Mouse (Mus musculus) intestine, postnatal 0 days (tissue): Measurements from ENCODE around the gene Exoc3l4. TPM values are rescaled to one million over a fixed set of nuclear protein-coding genes. Genes with fewer than 3 reads are reported as not detected.
A peak's percentile ranks its signal among the peaks of the same experiment; 100 is the strongest.

ENCODE experiments used
- ATAC-seq: fragments of 200-750 bp; cut with Nextera tagmentation; 2 replicates; pipeline ENCODE4 v1.8.0; 2017; ENCODE audit warnings: mild to moderate bottlenecking, moderate TSS enrichment, moderate library complexity
- H3K27ac ChIP-seq: fragments of 300-500 bp; sonication (generic); 2 replicates; pipeline ENCODE4 v1.5.1; 2014; ENCODE audit warnings: mild to moderate bottlenecking, low read depth, low read length, moderate library complexity
- H3K27me3 ChIP-seq: fragments of 300-500 bp; sonication (generic); replicated peaks from 2 replicates; pipeline ENCODE4 v1.6.1; 2014; ENCODE audit warnings: low read length, mixed read lengths; ENCODE audit not compliant: control insufficient read depth, insufficient read depth
- H3K36me3 ChIP-seq: fragments of 300-500 bp; sonication (generic); 2 replicates; pipeline ENCODE4 v1.6.1; 2014; ENCODE audit warnings: mild to moderate bottlenecking, moderate library complexity; ENCODE audit not compliant: control insufficient read depth, insufficient read depth
- H3K4me1 ChIP-seq: fragments of 300-500 bp; sonication (generic); replicated peaks from 2 replicates; pipeline ENCODE4 v1.6.1; 2014; ENCODE audit warnings: antibody characterized with exemption, low read length, mixed read lengths; ENCODE audit not compliant: control insufficient read depth, insufficient read depth
- H3K4me2 ChIP-seq: fragments of 300-500 bp; sonication (generic); replicated peaks from 2 replicates; pipeline ENCODE4 v1.6.1; 2014; ENCODE audit warnings: low read depth, mild to moderate bottlenecking, moderate library complexity
- H3K4me3 ChIP-seq: fragments of 300-500 bp; sonication (generic); 2 replicates; pipeline ENCODE4 v1.5.1; 2014; ENCODE audit warnings: low read depth, low read length
- H3K9ac ChIP-seq: fragments of 300-500 bp; sonication (generic); 2 replicates; pipeline ENCODE4 v1.6.1; 2014; ENCODE audit warnings: mild to moderate bottlenecking, low read depth, low read length
- H3K9me3 ChIP-seq: fragments of 300-500 bp; sonication (generic); 2 replicates; pipeline ENCODE4 v1.6.1; 2016; ENCODE audit warnings: mixed run types; ENCODE audit not compliant: control insufficient read depth
- CTCF ChIP-seq: sonication (generic); IDR thresholded peaks from 2 replicates; pipeline ENCODE4 v1.5.1; 2016; ENCODE audit warnings: low read depth, mild to moderate bottlenecking, control low read depth, antibody characterized with exemption, moderate library complexity
- WGBS: fragments of 180-500 bp; shearing (Covaris S2); extraction: QIAGEN DNeasy Blood & Tissue Kit; methylation state at CpG from one replicate; pipeline ENCODE4 v1.1.7; 2014; 5-methylcytosine and 5-hydroxymethylcytosine counted together
- polyA plus RNA-seq: library from polyadenylated mRNA; unstranded; fragments of >200 nt; fragmentation: Nextera tagmentation; extraction: Ambion mirVana; gene quantifications from 2 replicates; pipeline ENCODE4 v1.2.1, GENCODE M21; 2015

Exoc3l4 gene
- polyA plus RNA-seq, 1 experiment from 2014 or later: 163 TPM

GRCm38 (mm10) chr12:111468206-111468605 lies 51.4 kb downstream of the Exoc3l4 start:
- no peak overlapping the region for H3K27ac ChIP-seq
- no peak for ATAC-seq
- H3K9ac ChIP-seq: no peak overlapping the region
- H3K4me1 ChIP-seq: no peaks in the 10 kb centered on the region
- H3K9me3 ChIP-seq: no peaks in the 10 kb centered on the region
- 84% methylated on average over 7 of the region's 7 CpGs for WGBS
- TF ChIP-seq CTCF: no peak
- H3K27me3 ChIP-seq: peaks cover 10% of the 10 kb centered on the region; the same call in 1 of the 2 replicates
- H3K36me3 ChIP-seq: no peaks in the 10 kb centered on the region
- H3K4me2 ChIP-seq: no peak overlapping the region
- no peak overlapping the region for H3K4me3 ChIP-seq

GRCm38 (mm10) chr12:111469507-111469906 lies 52.7 kb downstream of the Exoc3l4 start:
- Histone ChIP-seq H3K36me3 (no peaks in the 10 kb centered on the region), H3K4me3 (no peak overlapping the region), H3K4me1 (no peaks in the 10 kb centered on the region), H3K27ac (no peak overlapping the region), H3K27me3 (peaks cover 10% of the 10 kb centered on the region; the same call in 1 of the 2 replicates), H3K9me3 (no peaks in the 10 kb centered on the region), H3K9ac (no peak overlapping the region), H3K4me2 (no peak overlapping the region)
- peak; percentile 90 for TF ChIP-seq CTCF
- ATAC-seq: no peak
- 11% methylated on average over 8 of the region's 8 CpGs for WGBS

GRCm38 (mm10) chr12:111471119-111471518 lies 54.3 kb downstream of the Exoc3l4 start:
- H3K4me2 ChIP-seq: no peak overlapping the region
- H3K4me3 ChIP-seq: no peak overlapping the region
- no peak overlapping the region for H3K27ac ChIP-seq
- 49% methylated on average over 1 of the region's 1 CpGs for WGBS
- no peaks in the 10 kb centered on the region for H3K9me3 ChIP-seq
- no peaks in the 10 kb centered on the region for H3K36me3 ChIP-seq
- H3K27me3 ChIP-seq: peaks cover 10% of the 10 kb centered on the region; the same call in 1 of the 2 replicates
- no peak for TF ChIP-seq CTCF
- H3K9ac ChIP-seq: no peak overlapping the region
- H3K4me1 ChIP-seq: no peaks in the 10 kb centered on the region
- ATAC-seq: no peak

GRCm38 (mm10) chr12:111471721-111472120 lies 54.9 kb downstream of the Exoc3l4 start:
- no peaks in the 10 kb centered on the region for H3K9me3 ChIP-seq
- no peaks in the 10 kb centered on the region for H3K4me1 ChIP-seq
- no peak overlapping the region for H3K9ac ChIP-seq
- H3K4me2 ChIP-seq: no peak overlapping the region
- WGBS: 64% methylated on average over 3 of the region's 3 CpGs
- ATAC-seq: no peak
- no peak overlapping the region for H3K4me3 ChIP-seq
- no peaks in the 10 kb centered on the region for H3K36me3 ChIP-seq
- no peak for TF ChIP-seq CTCF
- no peak overlapping the region for H3K27ac ChIP-seq
- peaks cover 10% of the 10 kb centered on the region; the same call in 1 of the 2 replicates for H3K27me3 ChIP-seq

- H3K9me3 ChIP-seq: no peaks in the 10 kb centered on the region
- no peak overlapping the region for H3K4me3 ChIP-seq
- no peaks in the 10 kb centered on the region for H3K4me1 ChIP-seq
- H3K36me3 ChIP-seq: no peaks in the 10 kb centered on the region
- peaks cover 10% of the 10 kb centered on the region; the same call in 1 of the 2 replicates for H3K27me3 ChIP-seq
- TF ChIP-seq CTCF: no peak
- H3K9ac ChIP-seq: no peak overlapping the region
- H3K27ac ChIP-seq: no peak overlapping the region
- WGBS: 78% methylated on average over 5 of the region's 5 CpGs
- H3K4me2 ChIP-seq: no peak overlapping the region
- no peak for ATAC-seq
Observed at GRCm38 (mm10) chr12:111472886-111473285, 56.1 kb downstream of the Exoc3l4 start.

GRCm38 (mm10) chr12:111474384-111474783 lies 57.6 kb downstream of the Exoc3l4 start:
- Histone ChIP-seq H3K27me3 (peaks cover 3% of the 10 kb centered on the region; the same call in 1 of the 2 replicates), H3K36me3 (no peaks in the 10 kb centered on the region), H3K9me3 (no peaks in the 10 kb centered on the region), H3K9ac (no peak overlapping the region), H3K4me2 (no peak overlapping the region), H3K27ac (no peak overlapping the region), H3K4me3 (no peak overlapping the region), H3K4me1 (no peaks in the 10 kb centered on the region)
- ATAC-seq: no peak
- 97% methylated on average over 3 of the region's 3 CpGs for WGBS
- no peak for TF ChIP-seq CTCF
